Mouse (Mus musculus) CH12.LX (cell line): ENCODE results near the gene Rab1a. TPM values are rescaled to one million over a fixed set of nuclear protein-coding genes. Genes with fewer than 3 reads are reported as not detected.

ENCODE experiments used
- DNase-seq: peaks from one replicate; pipeline ENCODE4 v3.0.0-alpha.2; 2013; ENCODE audit errors: extremely low read depth
- H3K27ac ChIP-seq: 2 replicates; pipeline ENCODE4 v1.5.1; 2012; ENCODE audit warnings: low read depth, mild to moderate bottlenecking, control low read depth, moderate library complexity; ENCODE audit not compliant: insufficient read depth
- H3K27me3 ChIP-seq: replicated peaks from 2 replicates; pipeline ENCODE3; 2012; ENCODE audit warnings: inconsistent platforms
- H3K36me3 ChIP-seq, 2 experiments: replicated peaks in 1 of 2; 2 replicates each; pipeline versions ENCODE3 to v1.6.1; 2012; ENCODE audit warnings: inconsistent platforms in 1 of 2, low read length in 1 of 2, mild to moderate bottlenecking in 1 of 2, mixed read lengths in 1 of 2, moderate library complexity in 1 of 2; ENCODE audit not compliant: control insufficient read depth in 1 of 2, insufficient read depth in 1 of 2
- H3K4me1 ChIP-seq, 2 experiments: 2 replicates each; pipeline ENCODE4 v1.6.1; 2012; ENCODE audit warnings: inconsistent platforms in 1 of 2, moderate library complexity in 1 of 2; ENCODE audit not compliant: insufficient read depth in 2 of 2, control insufficient read depth in 1 of 2
- H3K4me2 ChIP-seq: 2 replicates; pipeline ENCODE4 v1.6.1; 2012; ENCODE audit warnings: low read depth, mild to moderate bottlenecking, control low read depth; ENCODE audit not compliant: poor library complexity, insufficient read depth, severe bottlenecking
- H3K4me3 ChIP-seq, 3 experiments: fragments of 150-350 bp in 1 of 3; sonication (generic) in 1 of 3; replicated peaks in 1 of 3; 2 replicates each; pipeline versions ENCODE3 to v1.5.1; 2011 to 2012; ENCODE audit warnings: low read depth in 2 of 3, low read length in 2 of 3, mild to moderate bottlenecking in 2 of 3, moderate library complexity in 2 of 3, control low read depth in 1 of 3, improper control_type of control experiment in 1 of 3, inconsistent platforms in 1 of 3, mixed read lengths in 1 of 3; ENCODE audit not compliant: poor library complexity in 1 of 3
- H3K79me2 ChIP-seq: replicated peaks from 2 replicates; pipeline ENCODE4 v1.6.1; 2012; ENCODE audit warnings: mild to moderate bottlenecking, moderate library complexity; ENCODE audit not compliant: control insufficient read depth, poor library complexity, insufficient read depth, severe bottlenecking; ENCODE audit errors: extremely low read depth
- H3K9ac ChIP-seq: 2 replicates; pipeline ENCODE4 v1.6.1; 2012; ENCODE audit warnings: low read depth, mild to moderate bottlenecking, control low read depth, moderate library complexity; ENCODE audit not compliant: insufficient read depth
- H3K9me3 ChIP-seq: replicated peaks from 2 replicates; pipeline ENCODE3; 2012; ENCODE audit warnings: low read length, inconsistent platforms, mixed read lengths
- CTCF ChIP-seq, 2 experiments: IDR thresholded peaks in 1 of 2; conservative IDR thresholded peaks in 1 of 2; 2 replicates each; pipeline ENCODE4 v1.5.1; 2011 to 2012; ENCODE audit warnings: low read depth in 2 of 2, low read length in 2 of 2, improper control_type of control experiment in 1 of 2, inconsistent platforms in 1 of 2, mild to moderate bottlenecking in 1 of 2, moderate library complexity in 1 of 2
- EP300 ChIP-seq: IDR thresholded peaks from 2 replicates; pipeline ENCODE4 v1.6.1; 2011; ENCODE audit warnings: low read length, improper control_type of control experiment
- GABPA ChIP-seq: IDR thresholded peaks from 2 replicates; pipeline ENCODE4 v1.6.1; 2012; ENCODE audit warnings: low read depth, low read length, improper control_type of control experiment, inconsistent platforms; ENCODE audit not compliant: insufficient replicate concordance
- IRF4 ChIP-seq: IDR thresholded peaks from 2 replicates; pipeline ENCODE4 v1.6.1; 2014; ENCODE audit warnings: low read depth, mild to moderate bottlenecking, inconsistent platforms, low read length, improper control_type of control experiment
- JUN ChIP-seq: IDR thresholded peaks from 2 replicates; pipeline ENCODE4 v1.6.1; 2011; ENCODE audit warnings: low read depth, mild to moderate bottlenecking, low read length, improper control_type of control experiment, moderate library complexity; ENCODE audit not compliant: insufficient read depth
- JUND ChIP-seq: conservative IDR thresholded peaks from 2 replicates; pipeline ENCODE4 v1.6.1; 2011; ENCODE audit warnings: low read depth, low read length, improper control_type of control experiment
- KAT2A ChIP-seq: IDR thresholded peaks from 2 replicates; pipeline ENCODE4 v1.6.1; 2012; ENCODE audit warnings: low read length, improper control_type of control experiment, inconsistent platforms; ENCODE audit not compliant: insufficient replicate concordance
- MAX ChIP-seq: IDR thresholded peaks from 2 replicates; pipeline ENCODE4 v1.6.1; 2011; ENCODE audit warnings: low read length, improper control_type of control experiment
- MYC ChIP-seq: IDR thresholded peaks from 2 replicates; pipeline ENCODE4 v1.6.1; 2011; ENCODE audit warnings: low read depth, mild to moderate bottlenecking, improper control_type of control experiment, low read length
- PAX5 ChIP-seq: IDR thresholded peaks from 2 replicates; pipeline ENCODE4 v1.6.1; 2012; ENCODE audit warnings: low read length, inconsistent platforms, mixed read lengths
- POLR2A ChIP-seq: IDR thresholded peaks from 2 replicates; pipeline ENCODE4 v1.6.1; 2011; ENCODE audit warnings: low read depth, mild to moderate bottlenecking, improper control_type of control experiment, low read length
- POLR2AphosphoS2 ChIP-seq: IDR thresholded peaks from 2 replicates; pipeline ENCODE4 v1.6.1; 2011; ENCODE audit warnings: low read depth, low read length, improper control_type of control experiment
- SMC3 ChIP-seq: IDR thresholded peaks from 2 replicates; pipeline ENCODE4 v1.6.1; 2011; ENCODE audit warnings: low read depth, low read length, improper control_type of control experiment
- TCF12 ChIP-seq: IDR thresholded peaks from 2 replicates; pipeline ENCODE4 v1.6.1; 2014; ENCODE audit warnings: low read depth, mild to moderate bottlenecking, inconsistent platforms, low read length, improper control_type of control experiment
- ZC3H11A ChIP-seq: IDR thresholded peaks from 2 replicates; pipeline ENCODE4 v1.6.1; 2012; ENCODE audit warnings: low read depth, mild to moderate bottlenecking, inconsistent platforms, low read length, improper control_type of control experiment
- ZKSCAN1 ChIP-seq: IDR thresholded peaks from 2 replicates; pipeline ENCODE4 v1.6.1; 2012; ENCODE audit warnings: low read depth, inconsistent platforms, low read length, improper control_type of control experiment, borderline replicate concordance
- ZMIZ1 ChIP-seq: IDR thresholded peaks from 2 replicates; pipeline ENCODE4 v1.6.1; 2012; ENCODE audit warnings: low read depth, mild to moderate bottlenecking, inconsistent platforms, low read length, improper control_type of control experiment
- dilution Hi-C: fragments of 300-500 bp; cut with MboI; formaldehyde crosslinking; loops from 2 replicates; pipeline ENCODE4 v1.14.3; 2020; ENCODE audit warnings: low sequenced_read_pairs; ENCODE audit not compliant: extremely low pct_unique_long_range_greater_than_20kb, extremely low pct_ligation_motif_present
- in situ Hi-C: fragments of 300-500 bp; cut with MboI; formaldehyde crosslinking; loops from 3 replicates; pipeline ENCODE4 v1.14.3; 2019; ENCODE audit warnings: low sequenced_read_pairs, low pct_ligation_motif_present, low pct_unique_long_range_greater_than_20kb, mixed read lengths
- polyA plus RNA-seq: library from polyadenylated mRNA; unstranded; fragments of >175 nt; gene quantifications from 2 replicates; pipeline ENCODE4 v1.2.1, GENCODE M21; 2012; ENCODE audit warnings: low read depth; ENCODE audit not compliant: insufficient read length
- total RNA-seq, 2 experiments: library from RNA; depleted of rRNA; stranded (reverse); fragments of 300-350 nt in 1 of 2; fragments of >200 nt in 1 of 2; gene quantifications; 2 replicates each; pipeline ENCODE4 v1.2.3; 2012 to 2014

The Rab1a gene
- total and polyA plus RNA-seq, 3 experiments, result 76.7 to 263 (median 143) TPM

GRCm38 (mm10) chr11:20246616-20247015, 45.4 kb downstream of the Rab1a start:
- Histone ChIP-seq H3K27ac (no peak overlapping the region), H3K9ac (no peak overlapping the region), H3K4me1 (peaks cover 18 to 68% of the 10 kb centered on the region in 2 experiments), H3K36me3 (peaks cover 24 to 52% of the 10 kb centered on the region in 2 experiments), H3K9me3 (no peaks in the 10 kb centered on the region), H3K79me2 (peaks cover 47% of the 10 kb centered on the region), H3K4me2 (0 out of 2 replicates have a peak overlapping the region, but pooled peaks have one; percentile 80), H3K27me3 (no peaks in the 10 kb centered on the region), H3K4me3 (no peak overlapping the region)
- no peak for TF ChIP-seq CTCF (conservative IDR thresholded peaks at IDR 0.05 in 1 of 2, IDR thresholded peaks at IDR 0.05 in 1 of 2; ENCODE audit: low read depth in 2 of 2, low read length in 2 of 2)
- dilution Hi-C loops, result no loop called here
- in situ Hi-C loops, result no loop called here
- DNase-seq, result no peak

- TF ChIP-seq TCF12, result no peak
- no peak for TF ChIP-seq ZC3H11A
- no peak for TF ChIP-seq ZMIZ1
- TF ChIP-seq CTCF (conservative IDR thresholded peaks at IDR 0.05 in 1 of 2, IDR thresholded peaks at IDR 0.05 in 1 of 2; ENCODE audit: low read depth in 2 of 2, low read length in 2 of 2), result no peak
- no peak for TF ChIP-seq ZKSCAN1
- TF ChIP-seq POLR2A, result no peak
- no peak for TF ChIP-seq MAX
- no peak for TF ChIP-seq MYC
- TF ChIP-seq EP300, result no peak
- no peak for TF ChIP-seq KAT2A
- no peak for TF ChIP-seq IRF4
- no peak for TF ChIP-seq JUN
- no peak for TF ChIP-seq JUND
- TF ChIP-seq SMC3, result no peak
- TF ChIP-seq POLR2AphosphoS2, result no peak
- no peak for TF ChIP-seq PAX5
- TF ChIP-seq GABPA, result no peak
- Histone ChIP-seq H3K4me2 (peak overlapping the region; percentile 80), H3K4me1 (peaks cover 18 to 68% of the 10 kb centered on the region in 2 experiments), H3K36me3 (peaks cover 20 to 47% of the 10 kb centered on the region in 2 experiments), H3K27ac (no peak overlapping the region), H3K79me2 (peaks cover 47% of the 10 kb centered on the region), H3K4me3 (no peak overlapping the region), H3K9ac (no peak overlapping the region), H3K27me3 (no peaks in the 10 kb centered on the region), H3K9me3 (no peaks in the 10 kb centered on the region)
- DNase-seq, result no peak
- dilution Hi-C loops, result no loop called here
- in situ Hi-C loops, result no loop called here
These were observed 46.1 kb downstream of the Rab1a start for GRCm38 (mm10) chr11:20247146-20247855.
